Mouse (Mus musculus): ENCODE data around the gene Col17a1. TPM values are rescaled to one million over a fixed set of nuclear protein-coding genes. Genes with fewer than 3 reads are reported as not detected.

The Col17a1 gene
- polyA plus RNA-seq, 1 experiment from 2014 or later, result 0.32 TPM

DNA sequence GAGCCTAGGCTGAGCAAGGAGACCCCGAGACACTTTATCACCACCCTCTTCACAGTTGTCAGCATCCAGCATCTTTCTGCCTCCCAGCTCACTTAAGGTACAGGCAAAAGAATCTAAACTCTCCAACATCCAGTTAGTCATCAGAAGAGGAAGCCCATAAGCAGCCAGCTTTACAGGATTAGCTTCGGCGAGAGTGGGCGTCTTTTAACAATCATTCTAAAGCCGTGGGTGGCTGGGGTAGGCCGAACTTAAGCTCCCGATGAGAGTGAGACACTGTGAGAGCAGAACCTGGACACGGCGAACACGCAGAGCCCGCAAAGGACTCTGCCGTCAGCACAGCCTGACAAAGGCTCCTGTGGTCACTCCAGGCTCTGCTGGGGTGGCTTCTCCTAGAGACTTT is 13.2 kb downstream of the Col17a1 start:
- Histone ChIP-seq H3K36me3 (ENCODE audit: insufficient read depth, low read length) (no peaks in the 10 kb centered on the region), H3K4me1 (ENCODE audit: insufficient read depth, low read length) (no peaks in the 10 kb centered on the region), H3K27ac (ENCODE audit: low read length) (no peak overlapping the region), H3K9me3 (ENCODE audit: low read length) (no peaks in the 10 kb centered on the region), H3K4me3 (ENCODE audit: low read length) (no peak overlapping the region), H3K4me2 (replicated peaks; ENCODE audit: low read depth, low read length) (no peak overlapping the region), H3K27me3 (ENCODE audit: insufficient read depth, low read length) (no peaks in the 10 kb centered on the region), H3K9ac (replicated peaks; ENCODE audit: low read length) (no peak overlapping the region)
- no peak for ATAC-seq (ENCODE audit: low FRiP score, low TSS enrichment)
- 85% methylated on average over 12 of the region's 12 CpGs for WGBS

DNA sequence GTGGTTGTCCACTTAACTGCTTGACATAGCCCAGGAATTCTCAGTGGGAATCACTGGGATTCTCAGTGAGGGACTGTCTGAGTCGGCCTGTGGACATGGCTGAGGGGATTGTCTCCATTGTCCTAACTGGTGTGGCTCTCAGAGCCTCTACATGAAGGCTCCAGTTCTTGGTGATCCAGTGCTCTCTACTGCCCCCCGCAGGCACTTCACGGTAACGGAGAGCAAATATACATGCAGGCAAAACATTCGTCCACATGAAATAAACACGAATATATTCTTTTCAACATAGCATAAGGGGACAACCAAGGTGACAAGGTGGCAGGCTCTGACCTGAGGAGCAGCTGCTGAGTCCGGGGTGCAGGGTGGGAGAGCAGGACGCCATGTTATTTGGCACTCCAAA is 17.5 kb downstream of the Col17a1 start:
- H3K9me3 ChIP-seq (ENCODE audit: low read length), result no peaks in the 10 kb centered on the region
- H3K4me3 ChIP-seq (ENCODE audit: low read length), result no peak overlapping the region
- 48% methylated on average over 8 of the region's 8 CpGs for WGBS
- no peak overlapping the region for H3K4me2 ChIP-seq (replicated peaks; ENCODE audit: low read depth, low read length)
- no peaks in the 10 kb centered on the region for H3K4me1 ChIP-seq (ENCODE audit: insufficient read depth, low read length)
- no peak overlapping the region for H3K9ac ChIP-seq (replicated peaks; ENCODE audit: low read length)
- H3K27ac ChIP-seq (ENCODE audit: low read length), result no peak overlapping the region
- no peak for ATAC-seq (ENCODE audit: low FRiP score, low TSS enrichment)
- no peaks in the 10 kb centered on the region for H3K36me3 ChIP-seq (ENCODE audit: insufficient read depth, low read length)
- no peaks in the 10 kb centered on the region for H3K27me3 ChIP-seq (ENCODE audit: insufficient read depth, low read length)

DNA sequence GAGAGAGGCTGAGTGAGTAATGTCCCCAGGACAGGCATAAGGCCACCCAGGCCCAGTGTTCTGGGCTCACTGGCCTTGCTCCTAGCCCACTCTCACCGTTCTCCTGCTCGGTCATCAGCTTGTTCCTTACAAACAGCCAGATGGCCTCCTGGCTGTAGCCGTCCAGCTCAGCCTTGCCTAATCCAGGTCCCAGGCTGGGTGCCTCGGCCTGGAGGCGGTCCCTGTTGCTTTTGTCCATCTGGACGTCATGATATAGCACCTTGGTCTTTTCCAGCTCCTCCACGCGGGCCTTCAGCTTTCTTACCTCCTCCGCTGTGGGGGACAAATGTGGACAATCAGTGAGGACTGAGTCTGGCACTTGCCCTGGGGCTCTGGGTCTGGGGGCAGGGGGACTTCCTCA is 23.5 kb downstream of the Col17a1 start:
- Histone ChIP-seq H3K4me2 (replicated peaks; ENCODE audit: low read depth, low read length) (no peak overlapping the region), H3K36me3 (ENCODE audit: insufficient read depth, low read length) (no peaks in the 10 kb centered on the region), H3K4me1 (ENCODE audit: insufficient read depth, low read length) (no peaks in the 10 kb centered on the region), H3K27ac (ENCODE audit: low read length) (no peak overlapping the region), H3K9me3 (ENCODE audit: low read length) (no peaks in the 10 kb centered on the region), H3K27me3 (ENCODE audit: insufficient read depth, low read length) (no peaks in the 10 kb centered on the region), H3K4me3 (ENCODE audit: low read length) (no peak overlapping the region), H3K9ac (replicated peaks; ENCODE audit: low read length) (no peak overlapping the region)
- WGBS, result 46% methylated on average over 9 of the region's 9 CpGs
- no peak for ATAC-seq (ENCODE audit: low FRiP score, low TSS enrichment)

DNA sequence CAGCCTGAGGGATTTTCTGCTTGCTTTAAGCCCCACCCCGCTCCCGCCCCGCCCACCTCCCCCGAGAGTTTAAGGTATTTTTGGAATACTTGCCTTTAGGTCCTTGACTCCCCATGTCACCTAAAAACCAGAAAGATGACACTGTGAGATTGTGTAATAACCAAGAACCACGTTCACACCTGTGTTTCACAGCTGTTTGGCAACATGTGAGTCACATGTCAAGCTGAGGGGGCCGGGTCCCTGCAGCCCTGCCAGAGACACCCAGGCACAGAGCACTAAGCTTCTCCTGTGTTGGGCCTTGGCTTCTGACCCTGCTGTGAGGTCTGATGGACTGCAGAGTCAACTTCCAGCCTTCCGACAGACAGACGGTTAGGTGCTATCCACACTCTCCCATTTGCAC is 24.3 kb downstream of the Col17a1 start:
- Histone ChIP-seq H3K4me1 (ENCODE audit: insufficient read depth, low read length) (no peaks in the 10 kb centered on the region), H3K36me3 (ENCODE audit: insufficient read depth, low read length) (no peaks in the 10 kb centered on the region), H3K27ac (ENCODE audit: low read length) (no peak overlapping the region), H3K27me3 (ENCODE audit: insufficient read depth, low read length) (no peaks in the 10 kb centered on the region), H3K4me2 (replicated peaks; ENCODE audit: low read depth, low read length) (no peak overlapping the region), H3K9me3 (ENCODE audit: low read length) (no peaks in the 10 kb centered on the region), H3K4me3 (ENCODE audit: low read length) (no peak overlapping the region), H3K9ac (replicated peaks; ENCODE audit: low read length) (no peak overlapping the region)
- no peak for ATAC-seq (ENCODE audit: low FRiP score, low TSS enrichment)
- 58% methylated on average over 8 of the region's 8 CpGs for WGBS

DNA sequence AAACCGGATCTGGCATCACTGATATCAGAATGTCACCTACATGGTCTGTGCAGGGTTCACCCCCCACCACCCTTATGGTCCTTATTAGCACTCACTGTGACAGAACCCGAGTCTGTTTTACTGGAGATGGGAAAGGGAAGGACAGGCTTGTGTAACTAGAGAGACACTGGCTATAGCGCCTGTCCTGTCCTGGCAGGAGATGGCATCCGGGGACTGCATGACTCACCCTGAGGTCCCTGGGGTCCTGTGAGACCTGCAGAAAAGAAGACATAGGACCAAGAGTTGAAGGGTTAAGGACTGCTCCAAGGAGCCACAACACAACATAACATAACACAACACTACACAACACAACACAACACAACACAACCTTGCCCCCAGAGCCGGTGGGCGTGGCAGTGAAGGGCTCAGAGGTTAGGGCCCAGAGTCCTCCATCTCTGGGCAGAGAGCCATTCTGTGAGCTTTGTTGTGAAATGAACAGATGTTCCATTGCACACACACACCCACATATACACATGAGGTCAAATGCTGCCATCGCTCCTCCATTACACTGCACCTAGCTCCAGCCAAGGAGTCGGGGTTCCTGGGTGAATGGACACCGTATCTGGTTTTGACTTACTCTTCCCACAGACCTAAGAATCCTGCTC is 32.0 kb downstream of the Col17a1 start:
- Histone ChIP-seq H3K27me3 (ENCODE audit: insufficient read depth, low read length) (no peaks in the 10 kb centered on the region), H3K9me3 (ENCODE audit: low read length) (no peaks in the 10 kb centered on the region), H3K9ac (replicated peaks; ENCODE audit: low read length) (no peak overlapping the region), H3K4me1 (ENCODE audit: insufficient read depth, low read length) (peaks cover 8% of the 10 kb centered on the region; the same call in 1 of the 2 replicates), H3K4me2 (replicated peaks; ENCODE audit: low read depth, low read length) (no peak overlapping the region), H3K27ac (ENCODE audit: low read length) (no peak overlapping the region), H3K4me3 (ENCODE audit: low read length) (no peak overlapping the region), H3K36me3 (ENCODE audit: insufficient read depth, low read length) (no peaks in the 10 kb centered on the region)
- WGBS, result 79% methylated on average over 9 of the region's 9 CpGs
- no peak for ATAC-seq (ENCODE audit: low FRiP score, low TSS enrichment)

DNA sequence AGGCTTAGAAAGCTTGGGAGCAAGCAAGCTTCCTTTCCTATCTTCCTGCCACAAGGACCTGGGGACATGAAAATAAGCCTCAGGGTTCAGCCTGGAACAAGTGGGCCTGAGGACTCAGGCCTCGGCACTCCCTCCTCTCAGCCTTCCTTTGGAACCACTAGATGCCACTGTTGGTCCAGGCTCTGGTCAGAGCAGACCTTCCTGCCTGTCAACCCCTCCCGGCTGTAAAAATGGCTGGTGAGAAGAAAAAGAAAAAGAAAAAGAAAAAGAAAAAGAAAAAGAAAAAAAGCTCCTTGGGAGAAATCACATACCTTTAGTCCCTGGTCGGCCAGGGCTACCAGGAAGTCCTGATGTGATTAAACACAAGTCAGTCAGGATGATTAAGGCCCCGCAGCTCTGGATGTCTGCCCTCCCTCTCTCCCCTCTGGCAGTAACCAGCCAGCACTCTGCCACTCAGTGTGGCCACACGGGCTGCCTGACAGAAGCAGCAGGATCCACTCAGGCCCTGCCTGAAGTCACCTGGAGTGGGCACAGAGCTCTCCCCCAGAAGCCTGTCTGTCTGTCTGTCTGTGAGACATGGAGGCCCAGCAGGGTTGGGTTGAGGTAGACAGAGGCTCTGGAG is 32.9 kb downstream of the Col17a1 start:
- no peak overlapping the region for H3K27ac ChIP-seq (ENCODE audit: low read length)
- ATAC-seq (ENCODE audit: low FRiP score, low TSS enrichment), result peak; percentile 82
- no peaks in the 10 kb centered on the region for H3K9me3 ChIP-seq (ENCODE audit: low read length)
- no peak overlapping the region for H3K4me2 ChIP-seq (replicated peaks; ENCODE audit: low read depth, low read length)
- 8% methylated on average over 4 of the region's 5 CpGs for WGBS
- peaks cover 8% of the 10 kb centered on the region; the same call in 1 of the 2 replicates for H3K4me1 ChIP-seq (ENCODE audit: insufficient read depth, low read length)
- no peaks in the 10 kb centered on the region for H3K36me3 ChIP-seq (ENCODE audit: insufficient read depth, low read length)
- H3K27me3 ChIP-seq (ENCODE audit: insufficient read depth, low read length), result no peaks in the 10 kb centered on the region
- H3K9ac ChIP-seq (replicated peaks; ENCODE audit: low read length), result peak overlapping the region; percentile 42
- H3K4me3 ChIP-seq (ENCODE audit: low read length), result no peak overlapping the region

DNA sequence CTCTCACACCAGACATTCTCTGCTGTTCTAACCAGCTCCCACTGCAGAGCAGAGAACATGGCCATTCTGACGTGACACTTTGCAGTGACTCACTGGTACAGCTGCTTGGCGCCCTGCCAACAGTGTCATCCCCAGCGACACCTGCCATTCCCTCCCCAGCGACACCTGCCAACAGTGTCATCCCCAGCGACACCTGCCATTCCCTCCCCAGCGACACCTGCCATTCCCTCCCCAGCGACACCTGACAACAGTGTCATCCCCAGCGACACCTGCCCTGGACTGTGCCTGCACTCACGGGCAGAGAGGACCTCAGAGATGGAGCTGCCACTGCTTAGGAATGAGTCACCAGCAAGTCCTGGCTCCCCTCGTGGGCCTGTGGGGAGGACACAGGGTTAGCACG is 37.0 kb downstream of the Col17a1 start:
- 69% methylated on average over 11 of the region's 11 CpGs for WGBS
- H3K27me3 ChIP-seq (ENCODE audit: insufficient read depth, low read length), result no peaks in the 10 kb centered on the region
- H3K36me3 ChIP-seq (ENCODE audit: insufficient read depth, low read length), result no peaks in the 10 kb centered on the region
- no peak overlapping the region for H3K9ac ChIP-seq (replicated peaks; ENCODE audit: low read length)
- peaks cover 8% of the 10 kb centered on the region; the same call in 1 of the 2 replicates for H3K4me1 ChIP-seq (ENCODE audit: insufficient read depth, low read length)
- H3K27ac ChIP-seq (ENCODE audit: low read length), result no peak overlapping the region
- no peak for ATAC-seq (ENCODE audit: low FRiP score, low TSS enrichment)
- H3K9me3 ChIP-seq (ENCODE audit: low read length), result no peaks in the 10 kb centered on the region
- H3K4me3 ChIP-seq (ENCODE audit: low read length), result no peak overlapping the region
- no peak overlapping the region for H3K4me2 ChIP-seq (replicated peaks; ENCODE audit: low read depth, low read length)

DNA sequence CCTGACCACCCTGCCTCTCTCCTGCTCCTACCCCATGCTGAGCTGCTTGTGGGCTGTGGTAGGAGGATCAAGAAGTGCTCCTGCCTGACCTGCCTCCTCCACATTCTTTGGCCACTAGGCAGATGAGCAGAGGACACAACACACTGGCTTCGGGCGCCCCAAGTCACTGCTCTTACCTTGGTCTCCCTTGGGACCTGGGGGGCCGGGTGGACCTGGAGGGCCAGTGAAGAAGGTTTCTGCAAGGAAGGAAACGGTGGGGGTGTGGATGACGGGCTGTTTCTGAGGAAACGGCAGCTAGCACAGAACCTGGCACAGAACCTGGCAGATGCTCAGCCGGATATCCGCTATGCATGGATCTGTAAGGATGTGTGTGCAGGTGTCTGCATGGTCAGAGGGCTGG is 38.7 kb downstream of the Col17a1 start:
- no peak overlapping the region for H3K4me2 ChIP-seq (replicated peaks; ENCODE audit: low read depth, low read length)
- ATAC-seq (ENCODE audit: low FRiP score, low TSS enrichment), result no peak
- no peaks in the 10 kb centered on the region for H3K27me3 ChIP-seq (ENCODE audit: insufficient read depth, low read length)
- WGBS, result 79% methylated on average over 8 of the region's 8 CpGs
- H3K9ac ChIP-seq (replicated peaks; ENCODE audit: low read length), result no peak overlapping the region
- H3K9me3 ChIP-seq (ENCODE audit: low read length), result no peaks in the 10 kb centered on the region
- no peak overlapping the region for H3K27ac ChIP-seq (ENCODE audit: low read length)
- 0 out of 2 replicates have a peak, but pooled peaks cover 5% of the 10 kb centered on the region for H3K4me1 ChIP-seq (ENCODE audit: insufficient read depth, low read length)
- peaks cover 3% of the 10 kb centered on the region; the same call in 1 of the 2 replicates for H3K36me3 ChIP-seq (ENCODE audit: insufficient read depth, low read length)
- H3K4me3 ChIP-seq (ENCODE audit: low read length), result no peak overlapping the region

DNA sequence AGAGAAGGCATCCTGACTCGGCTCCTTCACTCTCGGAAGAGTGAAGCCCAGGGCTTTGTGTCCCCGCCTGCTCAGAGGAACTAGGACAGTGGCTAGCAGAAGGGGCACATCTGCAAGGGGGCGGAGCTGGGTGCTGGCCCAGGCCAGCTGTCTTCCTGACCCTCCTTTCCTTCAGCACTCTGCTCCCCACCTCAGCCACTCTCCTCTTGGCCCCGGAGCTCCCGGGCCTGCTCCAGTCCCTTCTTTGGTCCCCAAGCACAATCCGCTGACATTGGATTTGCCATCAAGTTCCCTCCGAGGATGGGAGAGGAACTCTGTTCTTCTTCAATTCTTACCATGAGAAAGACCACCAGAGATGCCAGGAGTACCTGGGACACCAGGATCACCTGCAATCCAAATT is 39.6 kb downstream of the Col17a1 start:
- no peaks in the 10 kb centered on the region for H3K9me3 ChIP-seq (ENCODE audit: low read length)
- no peak overlapping the region for H3K4me3 ChIP-seq (ENCODE audit: low read length)
- no peak overlapping the region for H3K9ac ChIP-seq (replicated peaks; ENCODE audit: low read length)
- H3K4me2 ChIP-seq (replicated peaks; ENCODE audit: low read depth, low read length), result no peak overlapping the region
- H3K36me3 ChIP-seq (ENCODE audit: insufficient read depth, low read length), result peaks cover 3% of the 10 kb centered on the region; the same call in 1 of the 2 replicates
- no peaks in the 10 kb centered on the region for H3K27me3 ChIP-seq (ENCODE audit: insufficient read depth, low read length)
- H3K27ac ChIP-seq (ENCODE audit: low read length), result no peak overlapping the region
- 0 out of 2 replicates have a peak, but pooled peaks cover 5% of the 10 kb centered on the region for H3K4me1 ChIP-seq (ENCODE audit: insufficient read depth, low read length)
- WGBS, result 75% methylated on average over 8 of the region's 8 CpGs
- no peak for ATAC-seq (ENCODE audit: low FRiP score, low TSS enrichment)

DNA sequence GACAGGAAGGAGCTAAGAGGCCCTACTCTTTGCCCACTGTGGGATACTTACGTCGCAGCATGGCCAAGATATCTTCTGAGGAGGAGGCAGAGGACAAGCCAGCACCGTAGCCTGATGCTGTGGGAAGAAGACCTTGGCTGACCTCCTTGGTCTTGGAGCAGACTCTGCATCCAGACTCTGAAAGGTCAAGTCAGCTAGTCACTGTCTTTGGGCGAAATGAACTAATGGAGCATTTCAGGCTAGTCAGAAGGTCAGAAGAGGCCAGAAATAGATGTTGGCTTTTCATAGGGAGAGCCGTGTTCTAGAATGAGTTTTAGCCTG is 40.8 kb downstream of the Col17a1 start:
- 70% methylated on average over 5 of the region's 5 CpGs for WGBS
- H3K4me1 ChIP-seq (ENCODE audit: insufficient read depth, low read length), result 0 out of 2 replicates have a peak, but pooled peaks cover 4% of the 10 kb centered on the region
- H3K36me3 ChIP-seq (ENCODE audit: insufficient read depth, low read length), result peaks cover 8% of the 10 kb centered on the region

More for the DNA sequence above, 40.8 kb downstream of the Col17a1 start:
- H3K9ac ChIP-seq (replicated peaks; ENCODE audit: low read length), result no peak overlapping the region
- no peaks in the 10 kb centered on the region for H3K27me3 ChIP-seq (ENCODE audit: insufficient read depth, low read length)
- no peak overlapping the region for H3K27ac ChIP-seq (ENCODE audit: low read length)
- H3K4me2 ChIP-seq (replicated peaks; ENCODE audit: low read depth, low read length), result no peak overlapping the region
- H3K9me3 ChIP-seq (ENCODE audit: low read length), result no peaks in the 10 kb centered on the region
- no peak overlapping the region for H3K4me3 ChIP-seq (ENCODE audit: low read length)
- no peak for ATAC-seq (ENCODE audit: low FRiP score, low TSS enrichment)
